Mouse (Mus musculus) kidney, adult 2 months (tissue): ENCODE measurements around the gene Mgat3. TPM values are rescaled to one million over a fixed set of nuclear protein-coding genes. Genes with fewer than 3 reads are reported as not detected.

Experiments used
- DNase-seq: peaks from one replicate; pipeline ENCODE4 v3.0.0; 2021
- H3K27ac ChIP-seq: fragments of 200-500 bp; 2 replicates; pipeline ENCODE4 v1.5.1; 2012; ENCODE audit warnings: low read depth, low read length, control low read depth, inconsistent platforms; ENCODE audit not compliant: insufficient read depth
- H3K27me3 ChIP-seq: fragments of 200-500 bp; replicated peaks from 2 replicates; pipeline ENCODE4 v1.6.1; 2012; ENCODE audit warnings: mild to moderate bottlenecking, moderate library complexity, low read length, inconsistent platforms; ENCODE audit not compliant: control insufficient read depth, insufficient read depth
- H3K36me3 ChIP-seq: fragments of 200-500 bp; 2 replicates; pipeline ENCODE4 v1.6.1; 2012; ENCODE audit warnings: mild to moderate bottlenecking, moderate library complexity, low read length, inconsistent platforms; ENCODE audit not compliant: control insufficient read depth, insufficient read depth
- H3K4me1 ChIP-seq: fragments of 200-500 bp; 2 replicates; pipeline ENCODE4 v1.6.1; 2011; ENCODE audit warnings: low read length; ENCODE audit not compliant: control insufficient read depth, insufficient read depth
- H3K4me3 ChIP-seq: fragments of 200-500 bp; 2 replicates; pipeline ENCODE4 v1.5.1; 2011; ENCODE audit warnings: mild to moderate bottlenecking, low read depth, low read length, control low read depth; ENCODE audit not compliant: insufficient read depth
- CTCF ChIP-seq: fragments of 200-500 bp; conservative IDR thresholded peaks from 2 replicates; pipeline ENCODE4 v1.5.1; 2011; ENCODE audit warnings: low read depth, mild to moderate bottlenecking, control low read depth, low read length, moderate library complexity, mixed read lengths; ENCODE audit not compliant: insufficient read depth, insufficient read length
- POLR2A ChIP-seq: fragments of 200-500 bp; IDR thresholded peaks from one replicate; pipeline ENCODE4 v1.6.1; 2011; ENCODE audit warnings: low read depth, low read length, control low read depth
- WGBS: fragments of 180-500 bp; shearing (Covaris S2); methylation state at CpG from one replicate; pipeline ENCODE4 v1.1.7; 2018; 5-methylcytosine and 5-hydroxymethylcytosine counted together
- polyA plus RNA-seq: library from polyadenylated mRNA; depleted of rRNA; stranded (reverse); fragments of >200 nt; gene quantifications from 2 replicates; pipeline ENCODE4 v1.2.3, GENCODE M21; 2012

Gene Mgat3
- polyA plus RNA-seq, 1 experiment: 70.5 TPM

DNA sequence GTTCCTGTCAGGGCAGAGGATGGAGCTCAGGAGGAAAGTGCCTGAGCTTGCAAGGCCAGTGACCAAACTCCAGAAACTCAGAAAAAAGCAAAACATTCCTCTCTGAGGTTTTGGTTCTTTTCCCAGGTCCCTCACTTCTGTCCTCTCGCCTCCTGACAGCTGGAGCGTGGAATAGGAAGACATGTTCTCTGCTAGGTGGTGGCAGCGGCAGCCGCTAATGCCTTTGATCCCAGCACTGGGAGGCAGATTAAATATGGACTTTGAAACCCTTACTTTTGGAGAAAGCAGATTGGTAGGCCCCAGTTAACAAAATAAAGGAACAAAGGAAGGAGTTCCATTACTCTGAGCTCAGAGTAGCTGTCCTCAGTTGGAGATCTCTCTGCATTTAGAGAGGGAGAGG, 34.9 kb downstream of the Mgat3 start:
- 32% methylated on average over 4 of the region's 4 CpGs for whole genome bisulfite sequencing
- H3K36me3 ChIP-seq: no peaks in the 10 kb centered on the region

GRCm38 (mm10) chr15:80213688-80214087, 40.2 kb downstream of the Mgat3 start:
- DNase-seq: no peak
- Histone ChIP-seq H3K27ac (no peak overlapping the region), H3K4me1 (no peaks in the 10 kb centered on the region), H3K36me3 (no peaks in the 10 kb centered on the region), H3K4me3 (no peak overlapping the region), H3K27me3 (no peaks in the 10 kb centered on the region)
- TF ChIP-seq CTCF (no peak), POLR2A (no peak)

More for the DNA sequence above, 34.9 kb downstream of the Mgat3 start:
- Histone ChIP-seq H3K27me3 (no peaks in the 10 kb centered on the region), H3K27ac (no peak overlapping the region), H3K4me1 (peaks cover 8% of the 10 kb centered on the region; the same call in 1 of the 2 replicates), H3K4me3 (no peak overlapping the region)
- no peak for TF ChIP-seq CTCF
- no peak for TF ChIP-seq POLR2A
- DNase-seq: peak; percentile 87

DNA sequence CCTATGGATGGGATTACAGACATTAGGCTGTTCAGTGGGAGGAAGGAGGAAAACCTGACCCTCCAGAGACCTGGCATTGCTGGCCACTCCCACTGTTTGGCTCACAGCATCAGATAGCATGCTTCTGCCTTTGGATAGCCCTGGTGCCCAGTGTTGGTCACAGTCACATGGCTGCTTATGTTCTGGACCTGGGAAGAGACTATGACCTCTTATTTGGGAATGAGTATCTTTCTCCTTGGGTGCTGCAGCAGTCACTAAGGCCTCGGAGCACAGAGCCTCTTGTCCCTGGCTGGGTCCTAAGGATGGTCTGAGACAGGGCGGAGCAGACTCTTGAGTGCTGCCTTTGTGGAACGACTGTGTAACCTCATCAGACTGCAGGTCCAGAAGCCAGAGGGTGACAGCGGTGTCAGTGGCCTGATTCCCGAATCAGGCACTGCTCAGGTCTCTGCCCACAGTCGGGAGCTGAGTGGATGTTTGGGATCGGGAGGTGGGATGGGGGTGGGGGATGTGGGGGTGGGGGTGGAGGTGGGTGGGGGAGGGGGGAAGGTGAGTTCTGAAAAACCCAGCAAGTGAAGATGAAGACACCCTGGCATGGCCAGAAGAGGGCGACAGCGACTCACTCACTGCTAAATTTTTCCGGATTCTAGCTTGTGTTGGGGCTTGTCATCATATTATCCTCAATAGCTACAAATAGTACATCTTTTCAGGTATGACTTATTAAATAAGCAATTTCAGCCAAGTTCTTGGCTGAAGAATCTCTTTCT, 42.4 kb downstream of the Mgat3 start:
- TF ChIP-seq CTCF (peak; percentile 58), POLR2A (no peak)
- Histone ChIP-seq H3K27ac (no peak overlapping the region), H3K27me3 (no peaks in the 10 kb centered on the region), H3K4me3 (no peak overlapping the region), H3K4me1 (no peaks in the 10 kb centered on the region), H3K36me3 (no peaks in the 10 kb centered on the region)
- DNase-seq: peak; percentile 32
- WGBS: 22% methylated on average over 10 of the region's 10 CpGs

DNA sequence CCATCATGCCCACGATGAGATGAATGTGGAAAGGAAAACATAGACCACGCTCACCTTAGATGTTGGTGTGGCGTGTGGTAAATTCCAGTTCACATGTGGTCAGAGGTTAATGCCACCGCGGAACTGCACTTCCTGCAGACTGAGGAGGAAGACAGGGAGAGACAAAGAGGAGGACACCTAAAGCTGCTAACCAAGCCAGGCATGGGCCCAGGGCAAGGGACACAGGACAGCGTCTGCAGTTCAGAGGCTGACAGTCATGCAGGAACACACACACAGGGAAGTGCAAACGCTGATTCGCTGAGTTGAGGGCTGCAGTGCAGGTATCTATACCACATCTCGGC, 42.9 kb downstream of the Mgat3 start:
- TF ChIP-seq POLR2A (no peak), CTCF (no peak)
- WGBS: 54% methylated on average over 9 of the region's 9 CpGs
- Histone ChIP-seq H3K36me3 (no peaks in the 10 kb centered on the region), H3K27me3 (no peaks in the 10 kb centered on the region), H3K4me3 (no peak overlapping the region), H3K27ac (no peak overlapping the region), H3K4me1 (no peaks in the 10 kb centered on the region)
- no peak for DNase-seq

- H3K27me3 ChIP-seq: no peaks in the 10 kb centered on the region
- TF ChIP-seq CTCF (no peak), POLR2A (no peak)
- no peak overlapping the region for H3K4me3 ChIP-seq
- H3K4me1 ChIP-seq: no peaks in the 10 kb centered on the region
- 89% methylated on average over 10 of the region's 10 CpGs for WGBS
- H3K36me3 ChIP-seq: no peaks in the 10 kb centered on the region
- no peak for DNase-seq
- no peak overlapping the region for H3K27ac ChIP-seq
These were observed 44.0 kb downstream of the Mgat3 start for GRCm38 (mm10) chr15:80217476-80217875.

GRCm38 (mm10) chr15:80219211-80219610, 45.7 kb downstream of the Mgat3 start:
- no peak overlapping the region for H3K27ac ChIP-seq
- no peak for DNase-seq
- no peaks in the 10 kb centered on the region for H3K27me3 ChIP-seq
- no peaks in the 10 kb centered on the region for H3K4me1 ChIP-seq
- no peak overlapping the region for H3K4me3 ChIP-seq
- TF ChIP-seq POLR2A: no peak
- no peak for TF ChIP-seq CTCF
- no peaks in the 10 kb centered on the region for H3K36me3 ChIP-seq
- 41% methylated on average over 14 of the region's 14 CpGs for WGBS

- Histone ChIP-seq H3K27ac (no peak overlapping the region), H3K4me3 (no peak overlapping the region)
- no peak for DNase-seq
These were observed 46.5 kb downstream of the Mgat3 start for GRCm38 (mm10) chr15:80219705-80220657.

More at GRCm38 (mm10) chr15:80219705-80220657, 46.5 kb downstream of the Mgat3 start:
- 57% methylated on average over 4 of the region's 4 CpGs for WGBS
- TF ChIP-seq POLR2A (no peak), CTCF (no peak)
- Histone ChIP-seq H3K36me3 (no peaks in the 10 kb centered on the region), H3K27me3 (no peaks in the 10 kb centered on the region), H3K4me1 (no peaks in the 10 kb centered on the region; the same call in 1 of the 2 replicates)
